Mouse (Mus musculus): ENCODE data around the gene Gpr4.

DNA sequence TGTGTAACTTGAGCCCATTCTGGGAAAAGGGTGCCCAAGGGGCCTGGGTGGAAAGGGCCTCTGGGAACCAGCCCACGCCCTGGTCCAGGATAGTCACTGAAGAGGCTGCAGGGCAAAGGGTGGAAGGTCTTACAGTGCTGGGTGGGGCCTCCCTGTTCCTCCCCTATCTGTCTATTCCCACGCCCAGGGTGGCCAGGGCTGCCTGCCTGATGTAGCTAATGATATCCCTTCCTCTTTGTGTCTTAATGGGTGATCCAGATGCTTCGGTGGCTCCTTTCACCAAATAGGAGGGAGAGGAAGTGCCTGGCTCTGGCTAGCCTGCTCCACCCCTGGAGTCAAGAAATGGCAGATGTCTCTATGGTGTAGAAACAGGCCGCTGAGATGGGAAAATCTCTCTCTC is 12.6 kb downstream of the Gpr4 start:
- no peak for TF ChIP-seq POLR2A (IDR thresholded peaks at IDR 0.05; ENCODE audit: low read depth, low read length)
- TF ChIP-seq CTCF (IDR thresholded peaks at IDR 0.05; ENCODE audit: extremely low read depth, insufficient read depth, insufficient read length, insufficient replicate concordance), result no peak

All from spleen, adult 2 months (tissue).